Mouse (Mus musculus) MEL (cell line): ENCODE results near the gene Rexo1. TPM values are rescaled to one million over a fixed set of nuclear protein-coding genes. Genes with fewer than 3 reads are reported as not detected.

Experiments used
- DNase-seq: peaks from one replicate; pipeline ENCODE4 v3.0.0; 2011; ENCODE audit warnings: low read depth, low spot score
- H3K27ac ChIP-seq: 2 replicates; pipeline ENCODE4 v1.5.1; 2012; ENCODE audit warnings: low read depth, mild to moderate bottlenecking, control low read depth, low read length, moderate library complexity; ENCODE audit not compliant: control insufficient read depth
- H3K27me3 ChIP-seq, 2 experiments: fragments of 150-350 bp in 1 of 2; sonication (generic) in 1 of 2; 2 replicates each; pipeline ENCODE4 v1.6.1; 2012; ENCODE audit warnings: low read length in 2 of 2, mild to moderate bottlenecking in 2 of 2, improper control_type of control experiment in 1 of 2, moderate library complexity in 1 of 2; ENCODE audit not compliant: insufficient read depth in 2 of 2, control insufficient read depth in 1 of 2
- H3K36me3 ChIP-seq, 2 experiments: 2 replicates each; pipeline ENCODE4 v1.6.1; 2012 to 2014; ENCODE audit warnings: low read length in 2 of 2, improper control_type of control experiment in 1 of 2, inconsistent platforms in 1 of 2, mild to moderate bottlenecking in 1 of 2; ENCODE audit not compliant: insufficient read depth in 2 of 2, control insufficient read depth in 1 of 2
- H3K4me1 ChIP-seq, 2 experiments: fragments of 150-350 bp in 1 of 2; sonication (generic) in 1 of 2; 2 replicates each; pipeline ENCODE4 v1.6.1; 2012; ENCODE audit warnings: low read length in 2 of 2, improper control_type of control experiment in 1 of 2, mild to moderate bottlenecking in 1 of 2; ENCODE audit not compliant: insufficient read depth in 2 of 2, control insufficient read depth in 1 of 2
- H3K4me3 ChIP-seq, 2 experiments: fragments of 150-350 bp in 1 of 2; sonication (generic) in 1 of 2; 2 replicates each; pipeline ENCODE4 v1.5.1; 2012; ENCODE audit warnings: low read depth in 2 of 2, low read length in 2 of 2, mild to moderate bottlenecking in 2 of 2, moderate library complexity in 2 of 2, control low read depth in 1 of 2, improper control_type of control experiment in 1 of 2; ENCODE audit not compliant: control insufficient read depth in 1 of 2, insufficient read depth in 1 of 2
- H3K79me2 ChIP-seq: 2 replicates; pipeline ENCODE4 v1.6.1; 2012; ENCODE audit warnings: mild to moderate bottlenecking, low read length, moderate library complexity; ENCODE audit not compliant: control insufficient read depth, poor library complexity, insufficient read depth
- H3K9ac ChIP-seq: 2 replicates; pipeline ENCODE4 v1.6.1; 2012; ENCODE audit warnings: low read depth, mild to moderate bottlenecking, control low read depth, low read length, moderate library complexity; ENCODE audit not compliant: control insufficient read depth, poor library complexity, severe bottlenecking
- H3K9me3 ChIP-seq: fragments of 150-350 bp; sonication (generic); replicated peaks from 2 replicates; pipeline ENCODE4 v1.6.1; 2012; ENCODE audit warnings: mild to moderate bottlenecking, low read length, improper control_type of control experiment, moderate library complexity; ENCODE audit not compliant: insufficient read depth
- BHLHE40 ChIP-seq: IDR thresholded peaks from 2 replicates; pipeline ENCODE4 v1.6.1; 2012; ENCODE audit warnings: low read depth, mild to moderate bottlenecking, inconsistent platforms, low read length, improper control_type of control experiment, borderline replicate concordance
- CHD2 ChIP-seq: IDR thresholded peaks from 2 replicates; pipeline ENCODE4 v1.6.1; 2011; ENCODE audit warnings: low read length, improper control_type of control experiment
- CTCF ChIP-seq, 3 experiments: IDR thresholded peaks in 2 of 3; conservative IDR thresholded peaks in 1 of 3; 2 replicates each; pipeline ENCODE4 v1.5.1; 2011 to 2012; ENCODE audit warnings: low read length in 3 of 3, low read depth in 2 of 3, mild to moderate bottlenecking in 2 of 3, improper control_type of control experiment in 1 of 3, inconsistent platforms in 1 of 3, mixed read lengths in 1 of 3, moderate library complexity in 1 of 3; ENCODE audit not compliant: control insufficient read depth in 1 of 3, insufficient read depth in 1 of 3, poor library complexity in 1 of 3, severe bottlenecking in 1 of 3
- ELF1 ChIP-seq: IDR thresholded peaks from 2 replicates; pipeline ENCODE4 v1.6.1; 2014; ENCODE audit warnings: low read depth, mild to moderate bottlenecking, inconsistent platforms, low read length, improper control_type of control experiment, moderate library complexity
- EP300 ChIP-seq, 2 experiments: IDR thresholded peaks; 2 replicates each; pipeline ENCODE4 v1.6.1; 2011; ENCODE audit warnings: improper control_type of control experiment in 2 of 2, low read length in 2 of 2, low read depth in 1 of 2, mild to moderate bottlenecking in 1 of 2
- GATA1 ChIP-seq: IDR thresholded peaks from 2 replicates; pipeline ENCODE4 v1.6.1; 2011; ENCODE audit warnings: low read depth, low read length, improper control_type of control experiment
- HCFC1 ChIP-seq: IDR thresholded peaks from 2 replicates; pipeline ENCODE4 v1.6.1; 2012; ENCODE audit warnings: low read depth, mild to moderate bottlenecking, inconsistent platforms, low read length, improper control_type of control experiment, moderate library complexity
- MAFK ChIP-seq: IDR thresholded peaks from 2 replicates; pipeline ENCODE4 v1.6.1; 2011; ENCODE audit warnings: low read depth, mild to moderate bottlenecking, low read length, improper control_type of control experiment, borderline replicate concordance
- MEF2A ChIP-seq: IDR thresholded peaks from 2 replicates; pipeline ENCODE4 v1.6.1; 2014; ENCODE audit warnings: low read depth, mild to moderate bottlenecking, inconsistent platforms, low read length, improper control_type of control experiment; ENCODE audit not compliant: poor library complexity, insufficient replicate concordance, severe bottlenecking; ENCODE audit errors: extremely low read depth
- MXI1 ChIP-seq: IDR thresholded peaks from 2 replicates; pipeline ENCODE4 v1.6.1; 2011; ENCODE audit warnings: mild to moderate bottlenecking, low read depth, low read length, improper control_type of control experiment
- MYB ChIP-seq: IDR thresholded peaks from 2 replicates; pipeline ENCODE4 v1.6.1; 2011; ENCODE audit warnings: mild to moderate bottlenecking, low read depth, low read length, improper control_type of control experiment
- POLR2A ChIP-seq, 2 experiments: IDR thresholded peaks; 2 replicates each; pipeline ENCODE4 v1.6.1; 2011 to 2012; ENCODE audit warnings: low read length in 2 of 2, mild to moderate bottlenecking in 2 of 2, control low read depth in 1 of 2, improper control_type of control experiment in 1 of 2, low read depth in 1 of 2, moderate library complexity in 1 of 2; ENCODE audit not compliant: control insufficient read depth in 1 of 2, insufficient read depth in 1 of 2, poor library complexity in 1 of 2
- SMC3 ChIP-seq: IDR thresholded peaks from 2 replicates; pipeline ENCODE4 v1.6.1; 2011; ENCODE audit warnings: low read depth, low read length, improper control_type of control experiment
- TCF12 ChIP-seq: IDR thresholded peaks from 2 replicates; pipeline ENCODE4 v1.6.1; 2014; ENCODE audit warnings: low read depth, mild to moderate bottlenecking, inconsistent platforms, low read length, improper control_type of control experiment, moderate library complexity
- USF1 ChIP-seq: IDR thresholded peaks from 2 replicates; pipeline ENCODE4 v1.6.1; 2014; ENCODE audit warnings: low read depth, mild to moderate bottlenecking, inconsistent platforms, low read length, improper control_type of control experiment, moderate library complexity
- USF2 ChIP-seq, 2 experiments: IDR thresholded peaks; 2 replicates each; pipeline ENCODE4 v1.6.1; 2011 to 2012; ENCODE audit warnings: improper control_type of control experiment in 2 of 2, low read length in 2 of 2, borderline replicate concordance in 1 of 2, inconsistent platforms in 1 of 2, low read depth in 1 of 2, mild to moderate bottlenecking in 1 of 2; ENCODE audit not compliant: insufficient read depth in 1 of 2
- ZMIZ1 ChIP-seq: IDR thresholded peaks from 2 replicates; pipeline ENCODE4 v1.6.1; 2012; ENCODE audit warnings: low read depth, mild to moderate bottlenecking, inconsistent platforms, low read length, improper control_type of control experiment, moderate library complexity
- polyA plus RNA-seq, 2 experiments: library from polyadenylated mRNA; stranded (reverse) in 1 of 2; unstranded in 1 of 2; fragments of >175 nt in 1 of 2; fragments of >200 nt in 1 of 2; gene quantifications; 2 replicates each; pipeline versions ENCODE4 v1.2.1 to v1.2.4; 2012; ENCODE audit warnings: low replicate concordance in 2 of 2, low read depth in 1 of 2; ENCODE audit not compliant: insufficient read length in 2 of 2, insufficient read depth in 1 of 2, missing spikeins in 1 of 2
- total RNA-seq: library from RNA; depleted of rRNA; stranded (reverse); fragments of 300-350 nt; gene quantifications from 2 replicates; pipeline ENCODE4 v1.2.3, GENCODE M21; 2012

Rexo1 gene
- total and polyA plus RNA-seq, 3 experiments = 14.7 to 54.6 TPM; not detected in 1

DNA sequence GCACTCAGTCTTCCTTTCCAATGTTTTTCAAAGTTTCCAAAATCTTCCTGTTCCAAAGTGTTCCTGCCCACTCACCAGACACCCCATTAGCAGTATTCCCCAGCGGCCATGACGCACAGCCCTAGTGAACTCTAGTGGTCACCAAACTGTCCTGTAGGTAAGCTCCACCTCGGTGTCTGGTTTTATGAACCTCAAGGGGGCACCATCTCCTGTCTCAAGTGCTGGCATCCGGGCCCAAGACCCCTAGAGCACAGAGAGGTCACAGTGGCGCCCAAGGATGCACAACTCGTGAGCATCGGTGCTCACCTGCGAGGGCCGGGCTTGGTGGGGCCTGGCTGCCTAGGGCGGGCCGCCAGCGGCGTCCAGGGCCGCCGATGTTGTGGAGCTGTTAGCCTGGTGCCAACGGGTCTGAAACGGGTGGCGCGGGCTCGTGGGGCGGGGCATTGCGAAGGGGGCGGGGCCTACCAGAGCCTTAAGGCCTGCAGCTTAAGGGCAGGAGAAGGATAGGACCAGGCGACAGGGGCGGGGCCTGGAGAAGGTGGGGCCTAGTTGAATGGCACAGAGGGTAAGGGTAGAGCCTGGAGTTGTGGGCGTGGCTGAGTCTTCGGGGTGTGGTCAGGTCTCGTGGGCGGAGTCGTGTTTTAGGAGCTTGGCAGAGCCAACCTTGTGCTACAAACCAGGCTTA, 22.5 kb downstream of the Rexo1 start, which contains the start of gene Atp8b3:
Gene Atp8b3 (minus strand): TSS at position 415 of the 685 bp plus-strand sequence.
- no peaks in the 10 kb centered on the region for H3K9me3 ChIP-seq
- H3K27me3 ChIP-seq = no peaks in the 10 kb centered on the region
- DNase-seq = peak; percentile 99
- peaks cover 10 to 35% of the 10 kb centered on the region in 2 experiments; a peak in 3 of 4 replicates for H3K4me1 ChIP-seq
- no peaks in the 10 kb centered on the region for H3K79me2 ChIP-seq
- peak within 1 kb of the TSS; percentile 58 for H3K9ac ChIP-seq
- H3K36me3 ChIP-seq = peaks cover 0 to 9% of the 10 kb centered on the region in 2 experiments; a peak in 3 of 4 replicates
- H3K27ac ChIP-seq = no peak within 1 kb of the TSS
- H3K4me3 ChIP-seq = peak within 1 kb of the TSS; percentile 47 to 86
- TF ChIP-seq USF1 (peak; percentile 34; the same call in 1 of the 2 replicates), SMC3 (no peak), GATA1 (no peak), POLR2A (IDR thresholded peaks at IDR 0.05; ENCODE audit: control insufficient read depth in 1 of 2, insufficient read depth in 1 of 2, low read depth in 1 of 2, low read length in 2 of 2, poor library complexity in 1 of 2) (peak; percentile 22 to 36; a peak in 1 of 4 replicates), CTCF (IDR thresholded peaks at IDR 0.05 in 2 of 3, conservative IDR thresholded peaks at IDR 0.05 in 1 of 3; ENCODE audit: control insufficient read depth in 1 of 3, insufficient read depth in 1 of 3, low read depth in 2 of 3, low read length in 3 of 3, poor library complexity in 1 of 3, severe bottlenecking in 1 of 3) (peak; percentile 9 to 42 (median 26); a peak in 3 of 6 replicates)

DNA sequence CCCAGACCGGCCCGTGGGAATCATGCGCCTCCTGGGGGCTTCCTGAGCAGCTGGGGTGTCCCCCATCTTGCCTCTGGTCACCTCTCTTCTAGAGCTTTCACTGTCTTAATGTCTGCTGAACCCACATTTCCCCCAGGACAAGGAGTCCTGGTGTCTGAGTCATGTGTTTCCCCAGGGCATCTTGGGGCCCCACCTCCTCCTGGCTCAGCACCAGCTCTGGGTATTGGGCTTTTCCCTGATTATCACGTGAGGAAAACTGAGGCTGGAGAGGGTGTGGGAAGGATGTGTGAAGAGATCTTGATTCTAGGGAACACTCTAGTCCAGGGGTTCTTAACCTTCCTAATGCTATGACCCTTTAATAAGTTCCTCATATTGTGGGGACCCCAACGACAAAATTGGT, 23.2 kb downstream of the Rexo1 start:
- H3K4me1 ChIP-seq = peaks cover 10 to 39% of the 10 kb centered on the region in 2 experiments; a peak in 3 of 4 replicates

DNA sequence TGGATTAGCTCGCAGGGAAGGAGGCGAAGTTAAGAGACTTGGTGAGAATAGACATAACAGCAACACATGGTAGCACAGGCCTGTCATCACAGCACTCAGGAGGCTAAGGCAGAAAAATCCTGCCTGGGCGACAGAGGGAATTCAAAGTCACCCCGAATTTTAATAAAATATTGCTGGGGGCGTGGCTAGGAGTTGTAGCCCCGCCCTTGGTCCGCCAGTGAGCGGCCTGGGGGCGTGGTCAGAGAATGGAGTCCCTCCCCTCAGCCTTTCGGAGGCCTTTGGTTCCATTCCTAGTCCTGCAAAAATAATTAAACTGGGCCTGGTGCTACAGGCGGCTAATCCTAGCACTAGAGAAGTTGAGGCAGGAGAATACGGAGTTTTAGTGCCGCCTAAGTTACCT, 25.6 kb downstream of the Rexo1 start:
- H3K9ac ChIP-seq = peak overlapping the region; percentile 46
- TF ChIP-seq BHLHE40 (no peak), CHD2 (no peak), MAFK (no peak), TCF12 (no peak), MEF2A (no peak), EP300 (IDR thresholded peaks at IDR 0.05; ENCODE audit: low read depth in 1 of 2, low read length in 2 of 2) (no peak), GATA1 (no peak), MXI1 (peak; percentile 43; the same call in 1 of the 2 replicates), ZMIZ1 (no peak), HCFC1 (0 out of 2 replicates have a peak, but pooled peaks have one; percentile 16), CTCF (IDR thresholded peaks at IDR 0.05 in 2 of 3, conservative IDR thresholded peaks at IDR 0.05 in 1 of 3; ENCODE audit: control insufficient read depth in 1 of 3, insufficient read depth in 1 of 3, low read depth in 2 of 3, low read length in 3 of 3, poor library complexity in 1 of 3, severe bottlenecking in 1 of 3) (no peak), MYB (no peak), ELF1 (no peak)
- peak overlapping the region; percentile 51 to 78 for H3K4me3 ChIP-seq
- H3K36me3 ChIP-seq = peaks cover 0 to 13% of the 10 kb centered on the region in 2 experiments; a peak in 2 of 4 replicates
- no peaks in the 10 kb centered on the region for H3K27me3 ChIP-seq
- H3K27ac ChIP-seq = no peak overlapping the region
- no peaks in the 10 kb centered on the region for H3K79me2 ChIP-seq
- H3K9me3 ChIP-seq = no peaks in the 10 kb centered on the region
- peaks cover 10 to 44% of the 10 kb centered on the region in 2 experiments; a peak in 3 of 4 replicates for H3K4me1 ChIP-seq
- peak; percentile 78 for DNase-seq

More for the DNA sequence above, 23.2 kb downstream of the Rexo1 start:
- Histone ChIP-seq H3K27me3 (no peaks in the 10 kb centered on the region), H3K9me3 (no peaks in the 10 kb centered on the region), H3K4me3 (no peak overlapping the region), H3K79me2 (no peaks in the 10 kb centered on the region), H3K36me3 (peaks cover 0 to 9% of the 10 kb centered on the region in 2 experiments; a peak in 2 of 4 replicates), H3K9ac (no peak overlapping the region), H3K27ac (no peak overlapping the region)
- DNase-seq = no peak
- TF ChIP-seq USF2 (IDR thresholded peaks at IDR 0.05; ENCODE audit: borderline replicate concordance in 1 of 2, insufficient read depth in 1 of 2, low read depth in 1 of 2, low read length in 2 of 2) = no peak
- TF ChIP-seq BHLHE40 = peak; percentile 33; the same call in 1 of the 2 replicates
- peak; percentile 61 for TF ChIP-seq USF1
